Mouse (Mus musculus): ENCODE measurements at regions not wholly inside any gene's neighbourhood (a gene's known extent, or its start where the extent isn't known, plus 50 kb on each side); places are given as distances from the start of the nearest gene placed in this dataset.
A peak's percentile ranks its signal among the peaks of the same experiment; 100 is the strongest.

DNA sequence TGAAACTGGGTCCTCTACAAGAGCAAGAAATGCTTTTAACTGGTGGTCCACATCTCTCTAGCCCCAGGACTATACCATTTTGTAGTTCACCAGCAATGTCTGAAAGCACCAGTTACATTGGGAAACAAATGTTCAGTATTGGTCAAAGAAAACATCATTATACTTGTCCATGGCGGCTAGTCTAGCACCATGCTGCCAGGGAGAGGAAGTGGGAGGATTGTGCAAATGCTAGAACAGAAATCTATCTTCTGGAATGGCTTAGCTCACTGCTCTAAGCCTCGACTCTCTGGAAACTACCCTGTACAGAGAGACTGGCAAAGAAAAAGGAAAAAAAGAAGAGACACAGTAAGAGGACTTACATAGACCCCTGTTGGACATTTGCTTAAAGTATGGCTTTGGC, 81.1 kb upstream of the Ralgapa2 start:
- ATAC-seq (ENCODE audit: low FRiP score, low read depth), result no peak

DNA sequence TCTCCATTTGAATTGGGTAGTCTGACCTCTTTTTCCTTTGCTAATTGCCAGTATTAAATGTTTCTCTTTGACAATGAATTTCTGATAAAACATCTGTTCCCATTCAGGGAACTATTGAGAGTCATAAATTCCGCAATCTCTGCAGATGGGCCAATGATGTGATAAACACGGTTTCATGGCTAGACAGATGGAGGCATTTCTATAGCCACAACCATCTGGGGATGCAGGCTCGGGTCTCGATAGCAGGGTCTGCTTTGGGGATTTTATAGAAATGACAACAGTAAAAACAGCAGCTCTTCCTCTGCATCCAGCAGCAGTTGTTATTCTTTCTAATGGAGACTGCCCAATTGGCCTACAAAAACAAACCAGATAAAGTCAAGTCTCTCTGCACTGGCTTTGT, 82.1 kb upstream of the Ralgapa2 start:
- no peak overlapping the region for H3K27ac ChIP-seq
- H3K4me2 ChIP-seq (replicated peaks), result no peak overlapping the region
- H3K4me3 ChIP-seq, result no peak overlapping the region
- no peak overlapping the region for H3K9ac ChIP-seq
- ATAC-seq (ENCODE audit: low FRiP score, low read depth), result no peak
- H3K9me3 ChIP-seq, result no peaks in the 10 kb centered on the region
- H3K36me3 ChIP-seq, result no peaks in the 10 kb centered on the region
- 50% methylated on average over 4 of the region's 4 CpGs for WGBS
- H3K27me3 ChIP-seq (replicated peaks), result no peaks in the 10 kb centered on the region
- no peaks in the 10 kb centered on the region for H3K4me1 ChIP-seq

More for the DNA sequence above, 81.1 kb upstream of the Ralgapa2 start:
- Histone ChIP-seq H3K27me3 (replicated peaks) (no peaks in the 10 kb centered on the region), H3K4me1 (no peaks in the 10 kb centered on the region), H3K27ac (no peak overlapping the region), H3K4me2 (replicated peaks) (no peak overlapping the region), H3K9me3 (no peaks in the 10 kb centered on the region), H3K4me3 (no peak overlapping the region), H3K36me3 (no peaks in the 10 kb centered on the region), H3K9ac (no peak overlapping the region)
- WGBS, result 73% methylated on average over 2 of the region's 2 CpGs

DNA sequence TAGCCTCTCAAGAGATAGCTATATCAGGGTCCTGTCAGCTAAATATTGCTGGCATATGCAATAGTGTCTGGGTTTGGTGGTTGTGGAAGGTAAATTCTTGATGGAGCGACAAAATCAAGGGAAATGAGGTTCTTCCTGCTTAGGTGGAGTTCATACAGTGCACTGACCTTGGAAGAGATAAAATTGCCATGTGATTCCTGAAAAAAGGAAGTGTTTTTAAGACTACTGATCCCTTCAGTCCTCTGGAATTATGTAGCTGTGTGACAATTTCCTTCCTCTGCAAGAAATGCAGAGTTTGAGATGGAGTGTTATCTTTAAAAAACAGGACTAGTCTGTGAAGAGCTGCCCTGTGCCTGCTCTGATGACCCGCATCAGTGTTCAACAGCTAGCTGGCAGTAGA, 83.5 kb upstream of the Ralgapa2 start:
- H3K27me3 ChIP-seq (replicated peaks), result no peaks in the 10 kb centered on the region
- no peak overlapping the region for H3K9ac ChIP-seq
- no peaks in the 10 kb centered on the region for H3K4me1 ChIP-seq
- H3K9me3 ChIP-seq, result no peaks in the 10 kb centered on the region
- H3K36me3 ChIP-seq, result no peaks in the 10 kb centered on the region
- 91% methylated on average over 2 of the region's 2 CpGs for WGBS
- ATAC-seq (ENCODE audit: low FRiP score, low read depth), result no peak
- no peak overlapping the region for H3K4me2 ChIP-seq (replicated peaks)
- H3K27ac ChIP-seq, result no peak overlapping the region
- no peak overlapping the region for H3K4me3 ChIP-seq

GRCm38 (mm10) chr2:146606170-146606569, 94.0 kb upstream of the Ralgapa2 start:
- H3K9ac ChIP-seq, result no peak overlapping the region
- H3K36me3 ChIP-seq, result no peaks in the 10 kb centered on the region
- H3K27me3 ChIP-seq (replicated peaks), result no peaks in the 10 kb centered on the region
- no peaks in the 10 kb centered on the region for H3K9me3 ChIP-seq
- no peak overlapping the region for H3K4me2 ChIP-seq (replicated peaks)
- ATAC-seq (ENCODE audit: low FRiP score, low read depth), result no peak
- H3K4me1 ChIP-seq, result no peaks in the 10 kb centered on the region
- H3K4me3 ChIP-seq, result no peak overlapping the region
- no peak overlapping the region for H3K27ac ChIP-seq

DNA sequence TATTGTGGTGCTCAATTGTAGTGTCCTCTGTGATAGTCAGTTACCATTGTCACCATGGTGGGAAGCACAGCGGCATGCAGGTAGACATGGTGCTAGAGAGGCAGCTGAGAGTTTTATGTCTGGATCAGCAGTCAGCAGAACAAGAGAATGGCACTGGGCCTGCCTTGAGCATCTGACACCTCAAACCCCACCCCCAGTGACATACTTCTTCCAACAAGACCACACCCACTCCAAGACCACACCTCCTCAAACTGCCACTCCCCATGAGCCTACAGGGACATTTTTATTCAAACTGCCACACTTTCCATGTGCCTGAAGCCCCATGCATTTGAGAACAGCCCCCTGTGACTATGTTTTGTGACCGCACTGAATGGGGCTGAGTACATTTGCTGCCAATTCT, 98.8 kb upstream of the Ralgapa2 start:
- Histone ChIP-seq H3K9ac (no peak overlapping the region), H3K36me3 (no peaks in the 10 kb centered on the region), H3K27ac (no peak overlapping the region), H3K4me1 (peaks cover 5% of the 10 kb centered on the region; the same call in 1 of the 2 replicates), H3K4me2 (replicated peaks) (no peak overlapping the region), H3K9me3 (no peaks in the 10 kb centered on the region), H3K4me3 (no peak overlapping the region), H3K27me3 (replicated peaks) (no peaks in the 10 kb centered on the region)
- no peak for ATAC-seq (ENCODE audit: low FRiP score, low read depth)
- 91% methylated on average over 2 of the region's 2 CpGs for WGBS

GRCm38 (mm10) chr2:146611886-146612521, 99.9 kb upstream of the Ralgapa2 start:
- WGBS, result 42% methylated on average over 6 of the region's 6 CpGs
- H3K27ac ChIP-seq, result no peak overlapping the region
- H3K9me3 ChIP-seq, result no peaks in the 10 kb centered on the region
- H3K4me1 ChIP-seq, result peaks cover 5% of the 10 kb centered on the region; the same call in 1 of the 2 replicates
- ATAC-seq (ENCODE audit: low FRiP score, low read depth), result 0 out of 2 replicates have a peak, but pooled peaks have one; percentile 29
- no peak overlapping the region for H3K9ac ChIP-seq
- H3K4me3 ChIP-seq, result no peak overlapping the region
- no peaks in the 10 kb centered on the region for H3K36me3 ChIP-seq
- no peak overlapping the region for H3K4me2 ChIP-seq (replicated peaks)
- H3K27me3 ChIP-seq (replicated peaks), result no peaks in the 10 kb centered on the region

- peak overlapping the region; percentile 55 for H3K4me2 ChIP-seq (replicated peaks)
- no peaks in the 10 kb centered on the region for H3K9me3 ChIP-seq
- H3K9ac ChIP-seq, result no peak overlapping the region
- peaks cover 5% of the 10 kb centered on the region; the same call in 1 of the 2 replicates for H3K4me1 ChIP-seq
- H3K36me3 ChIP-seq, result no peaks in the 10 kb centered on the region
- no peak overlapping the region for H3K27ac ChIP-seq
- peak; percentile 35; the same call in 1 of the 2 replicates for ATAC-seq (ENCODE audit: low FRiP score, low read depth)
- no peak overlapping the region for H3K4me3 ChIP-seq
- 8% methylated on average over 20 of the region's 20 CpGs for WGBS
- H3K27me3 ChIP-seq (replicated peaks), result no peaks in the 10 kb centered on the region
These were observed 100.6 kb upstream of the Ralgapa2 start for GRCm38 (mm10) chr2:146612522-146613288.

- no peaks in the 10 kb centered on the region for H3K4me1 ChIP-seq
- no peak overlapping the region for H3K9ac ChIP-seq
- no peak overlapping the region for H3K27ac ChIP-seq
- no peak overlapping the region for H3K4me3 ChIP-seq
- H3K36me3 ChIP-seq, result no peaks in the 10 kb centered on the region
- peak; percentile 75; the same call in 1 of the 2 replicates for ATAC-seq (ENCODE audit: low FRiP score, low read depth)
- no peak overlapping the region for H3K4me2 ChIP-seq (replicated peaks)
- peaks cover 7% of the 10 kb centered on the region; the same call in 1 of the 2 replicates for H3K27me3 ChIP-seq (replicated peaks)
- 11% methylated on average over 5 of the region's 5 CpGs for WGBS
- H3K9me3 ChIP-seq, result no peaks in the 10 kb centered on the region
These were observed 109.0 kb upstream of the Ralgapa2 start for GRCm38 (mm10) chr2:146621167-146621566.

- Histone ChIP-seq H3K9me3 (no peaks in the 10 kb centered on the region), H3K36me3 (no peaks in the 10 kb centered on the region), H3K27me3 (replicated peaks) (peaks cover 7% of the 10 kb centered on the region; the same call in 1 of the 2 replicates), H3K27ac (no peak overlapping the region), H3K4me2 (replicated peaks) (no peak overlapping the region), H3K9ac (no peak overlapping the region), H3K4me3 (no peak overlapping the region), H3K4me1 (no peaks in the 10 kb centered on the region; the same call in 1 of the 2 replicates)
- ATAC-seq (ENCODE audit: low FRiP score, low read depth), result no peak
- WGBS, result 80% methylated on average over 1 of the region's 1 CpGs
These were observed 110.9 kb upstream of the Ralgapa2 start for GRCm38 (mm10) chr2:146623052-146623451.

DNA sequence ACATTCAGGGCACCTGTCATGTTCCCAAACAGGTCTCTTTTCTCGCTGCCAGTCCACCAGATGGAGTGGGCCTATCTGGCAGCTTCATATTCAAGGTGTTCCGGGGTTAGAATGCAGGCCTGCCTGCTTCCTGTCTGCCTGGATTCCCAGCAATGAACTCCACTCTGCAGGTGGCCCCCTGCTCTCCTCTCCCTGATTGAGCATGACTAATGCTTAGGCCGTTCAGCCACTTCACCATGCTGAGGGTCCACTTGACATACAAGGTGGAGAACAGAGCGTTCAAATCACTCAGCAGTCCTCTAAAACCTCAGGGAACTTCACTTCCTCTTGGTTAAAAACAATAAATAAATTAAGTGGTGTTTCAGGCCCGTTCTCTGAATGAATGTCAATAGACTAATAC, 112.1 kb upstream of the Ralgapa2 start:
- H3K9me3 ChIP-seq, result no peaks in the 10 kb centered on the region
- ATAC-seq (ENCODE audit: low FRiP score, low read depth), result no peak
- H3K4me2 ChIP-seq (replicated peaks), result no peak overlapping the region
- no peak overlapping the region for H3K9ac ChIP-seq
- H3K4me3 ChIP-seq, result no peak overlapping the region
- no peaks in the 10 kb centered on the region; the same call in 1 of the 2 replicates for H3K4me1 ChIP-seq
- WGBS, result 35% methylated on average over 5 of the region's 5 CpGs
- H3K36me3 ChIP-seq, result no peaks in the 10 kb centered on the region
- no peak overlapping the region for H3K27ac ChIP-seq
- peaks cover 7% of the 10 kb centered on the region; the same call in 1 of the 2 replicates for H3K27me3 ChIP-seq (replicated peaks)

- Histone ChIP-seq H3K27me3 (replicated peaks) (peaks cover 4% of the 10 kb centered on the region; the same call in 1 of the 2 replicates), H3K4me2 (replicated peaks) (no peak overlapping the region), H3K9ac (no peak overlapping the region), H3K36me3 (no peaks in the 10 kb centered on the region), H3K9me3 (no peaks in the 10 kb centered on the region), H3K4me3 (no peak overlapping the region), H3K27ac (no peak overlapping the region), H3K4me1 (no peaks in the 10 kb centered on the region; the same call in 1 of the 2 replicates)
- 46% methylated on average over 5 of the region's 5 CpGs for WGBS
- ATAC-seq (ENCODE audit: low FRiP score, low read depth), result no peak
These were observed 113.1 kb upstream of the Ralgapa2 start for GRCm38 (mm10) chr2:146625166-146625751.

DNA sequence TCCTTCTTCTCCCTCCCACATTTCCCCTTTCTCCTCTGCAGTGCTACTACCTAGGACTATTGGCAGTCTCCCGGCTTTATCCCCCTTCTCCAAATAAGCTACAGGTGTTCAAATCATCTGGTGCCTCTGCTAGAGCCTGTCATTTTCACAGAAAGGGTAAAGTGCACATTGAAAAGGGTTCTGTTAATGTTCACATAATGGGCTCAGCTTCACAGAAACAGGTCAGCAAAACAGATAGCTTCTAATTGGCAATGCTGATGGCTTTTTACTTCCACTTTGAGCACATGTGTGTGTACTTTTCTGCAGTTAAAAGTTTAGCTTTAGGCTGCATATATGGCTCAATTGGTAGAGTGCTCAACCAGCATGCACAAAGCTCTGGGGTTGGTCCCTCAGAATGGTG, 114.4 kb upstream of the Ralgapa2 start:
- Histone ChIP-seq H3K9me3 (no peaks in the 10 kb centered on the region), H3K27ac (no peak overlapping the region), H3K27me3 (replicated peaks) (peaks cover 7% of the 10 kb centered on the region; the same call in 1 of the 2 replicates), H3K4me1 (no peaks in the 10 kb centered on the region; the same call in 1 of the 2 replicates), H3K9ac (no peak overlapping the region), H3K4me2 (replicated peaks) (no peak overlapping the region), H3K36me3 (no peaks in the 10 kb centered on the region), H3K4me3 (no peak overlapping the region)
- 73% methylated on average over 1 of the region's 1 CpGs for WGBS
- ATAC-seq (ENCODE audit: low FRiP score, low read depth), result no peak

Data from neural tube, embryonic 12.5 days (tissue).